Comparison of ENCODE assay signal across 1 mouse cellular context in the genomic region with DNA sequence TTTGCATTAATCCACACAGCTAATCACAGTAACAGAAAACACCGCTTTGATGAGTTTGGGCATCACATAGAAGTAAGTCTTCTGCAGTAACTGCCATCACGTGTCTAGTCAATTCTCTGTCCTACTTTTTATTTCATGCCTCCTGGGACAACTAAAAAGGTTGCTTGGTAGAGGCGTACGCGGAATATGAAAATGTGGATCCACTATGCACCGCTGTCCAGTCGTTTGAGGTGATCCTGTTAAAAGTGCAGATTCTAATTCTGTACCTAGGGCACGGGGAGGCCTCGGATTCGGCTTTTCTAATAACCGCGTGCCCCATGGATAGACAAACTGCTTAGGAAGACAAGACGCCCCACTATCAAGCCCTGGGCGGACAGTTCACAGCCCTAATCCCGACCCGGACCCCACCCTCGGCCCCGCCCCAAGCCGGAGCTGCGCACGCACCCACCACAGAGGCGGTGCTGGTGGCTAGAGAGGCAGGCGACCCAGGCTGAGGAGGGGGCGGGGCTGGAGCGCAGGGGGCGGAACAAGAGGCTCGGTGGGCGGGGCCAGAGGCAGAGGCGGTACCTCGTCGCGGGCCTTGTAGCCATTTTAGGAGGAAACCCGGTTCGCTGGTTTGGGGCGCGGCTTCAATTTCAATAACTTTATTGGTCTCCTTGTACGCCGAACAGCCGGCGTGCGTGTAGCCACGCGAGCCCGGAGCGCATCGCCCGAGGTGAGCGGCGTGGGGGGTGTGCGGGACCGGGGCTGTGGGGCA.
TF ChIP-seq lines count a peak whose summit lies in the region.

A gene (plus strand): TSS at position 539 of the 757 bp plus-strand sequence.

TF ChIP-seq in CH12.LX, 34 proteins besides CTCF, POLR2A, EP300 and RAD21 (continued from another document):
- TF ChIP-seq UBTF (IDR thresholded peaks at IDR 0.05; ENCODE audit: low read depth, low read length) (no peak), IRF4 (IDR thresholded peaks at IDR 0.05; ENCODE audit: low read depth, low read length) (no peak; the same call in 1 of the 2 replicates), RCOR1 (conservative IDR thresholded peaks at IDR 0.05; ENCODE audit: low read depth, low read length) (no peak)
